Mouse (Mus musculus) adrenal gland, postnatal 25 days (tissue): ENCODE results near the gene Secisbp2. TPM values are rescaled to one million over a fixed set of nuclear protein-coding genes. Genes with fewer than 3 reads are reported as not detected.

Experiments
- DNase-seq: peaks from one replicate; pipeline ENCODE4 v3.0.0; 2021; ENCODE audit warnings: mixed read lengths
- total RNA-seq: library from RNA; stranded (reverse); gene quantifications from 2 replicates; pipeline ENCODE4 v1.2.3, GENCODE M21; 2021

Secisbp2 gene
- total RNA-seq, 1 experiment from 2014 or later: 32.4 TPM

DNA sequence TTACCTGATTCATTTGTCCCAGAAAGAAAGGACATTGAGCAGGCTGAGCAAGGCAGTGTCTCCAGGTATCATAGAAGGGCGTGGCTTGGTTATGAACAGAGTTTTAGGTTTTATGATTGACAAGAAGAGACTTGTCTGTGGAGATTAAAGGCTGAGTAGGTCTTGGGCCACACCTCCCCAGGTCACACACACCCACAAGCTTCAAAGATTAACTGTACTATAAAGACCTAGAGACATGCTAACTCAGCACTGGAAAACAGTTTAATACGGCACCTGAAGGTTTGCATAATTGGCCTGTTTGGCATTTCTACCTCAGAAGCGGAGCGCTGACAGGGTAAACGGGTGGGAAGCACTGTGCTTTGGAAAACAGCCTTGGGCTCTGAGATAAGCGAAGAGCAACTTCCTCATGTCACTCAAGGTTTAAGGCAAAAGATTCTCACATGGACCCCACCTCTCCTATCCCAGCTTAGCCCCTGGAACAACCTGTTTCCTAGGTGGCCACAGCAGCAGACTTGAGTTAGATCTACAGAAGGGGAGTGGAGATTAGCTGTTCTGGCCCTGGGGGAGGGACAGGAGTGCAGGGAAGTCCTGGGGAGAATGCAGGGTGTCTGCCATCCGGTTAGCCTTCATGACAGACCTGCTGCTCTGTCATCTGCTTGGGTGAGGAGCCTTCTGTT is 33.9 kb downstream of the Secisbp2 start:
- DNase-seq: no peak

DNA sequence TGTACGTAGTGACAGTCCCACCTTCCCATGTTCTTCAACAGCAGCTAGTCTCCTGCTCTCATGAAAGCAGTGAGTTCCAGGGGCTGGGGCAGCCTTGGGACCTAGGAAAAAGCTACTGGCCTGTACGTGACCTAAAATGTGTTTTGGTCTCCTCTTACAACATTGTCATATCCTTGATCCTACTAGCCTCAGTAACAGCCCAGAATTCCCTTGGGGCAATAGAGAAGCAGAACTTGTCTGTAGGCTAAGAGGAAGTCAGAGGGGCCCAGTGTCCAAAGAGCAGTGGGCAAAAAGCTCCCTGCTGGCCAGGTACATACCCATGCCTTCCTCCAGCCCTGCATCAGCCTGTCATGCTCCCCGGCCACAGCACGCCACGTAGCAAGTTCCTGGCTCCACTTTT is 35.5 kb downstream of the Secisbp2 start:
- DNase-seq: no peak

DNA sequence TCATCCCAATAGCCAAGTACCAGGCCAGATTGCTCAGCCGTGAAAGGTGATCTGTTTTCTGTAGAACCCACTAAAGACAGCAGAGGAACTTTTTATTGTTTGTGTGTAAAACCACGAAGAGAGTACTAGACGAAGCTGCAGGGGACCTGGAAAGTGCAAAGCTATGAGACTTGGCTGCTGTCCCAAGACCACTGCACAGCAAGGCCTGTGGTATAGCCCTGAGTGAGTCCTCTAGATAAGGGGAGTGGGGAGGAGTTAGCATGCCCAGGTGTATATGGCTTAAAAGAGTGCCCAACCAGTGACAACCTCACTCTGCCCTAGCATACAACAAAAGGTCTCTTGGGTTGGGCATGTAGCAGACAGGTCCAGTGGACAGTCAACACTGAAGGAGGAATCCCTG is 37.2 kb downstream of the Secisbp2 start:
- DNase-seq: no peak

DNA sequence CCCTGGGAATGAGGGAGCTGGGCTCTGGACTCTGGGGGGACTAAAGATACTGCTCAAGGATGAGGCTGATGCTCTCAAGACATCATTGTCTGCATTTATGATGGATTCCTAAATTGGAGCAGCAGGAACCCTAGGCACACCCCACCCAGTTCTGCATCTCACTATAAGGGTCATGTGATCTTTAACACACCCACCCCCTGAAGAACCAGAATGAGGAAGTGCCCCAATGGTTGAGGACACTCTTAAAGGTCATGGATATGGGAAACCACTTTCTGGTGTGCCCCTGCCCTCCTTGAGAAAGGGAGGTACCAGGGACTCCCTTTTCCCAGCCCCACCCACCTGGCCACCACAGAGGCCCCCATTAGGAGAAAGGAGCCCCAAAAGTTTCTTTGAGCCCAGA is 45.0 kb downstream of the Secisbp2 start:
- DNase-seq: no peak

DNA sequence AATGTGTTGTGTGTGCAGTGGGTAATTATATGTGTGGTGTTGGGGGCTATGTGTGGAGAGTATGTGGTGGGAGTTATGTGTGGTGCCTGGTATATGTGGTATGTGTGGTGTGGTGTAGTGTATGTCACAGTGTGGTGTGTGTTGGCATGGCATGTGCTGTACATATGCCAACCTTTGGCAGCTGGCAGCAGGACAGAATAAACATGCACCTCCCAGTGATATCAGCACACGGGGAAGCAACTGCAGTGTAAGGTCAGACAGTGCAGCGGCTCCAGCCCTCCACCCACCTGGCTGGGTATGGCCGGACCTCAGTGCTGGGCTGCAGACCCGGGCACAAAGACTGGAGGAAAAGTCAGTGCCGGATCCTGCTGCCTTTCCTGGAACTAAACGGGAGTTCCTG is 46.0 kb downstream of the Secisbp2 start:
- DNase-seq: no peak

DNA sequence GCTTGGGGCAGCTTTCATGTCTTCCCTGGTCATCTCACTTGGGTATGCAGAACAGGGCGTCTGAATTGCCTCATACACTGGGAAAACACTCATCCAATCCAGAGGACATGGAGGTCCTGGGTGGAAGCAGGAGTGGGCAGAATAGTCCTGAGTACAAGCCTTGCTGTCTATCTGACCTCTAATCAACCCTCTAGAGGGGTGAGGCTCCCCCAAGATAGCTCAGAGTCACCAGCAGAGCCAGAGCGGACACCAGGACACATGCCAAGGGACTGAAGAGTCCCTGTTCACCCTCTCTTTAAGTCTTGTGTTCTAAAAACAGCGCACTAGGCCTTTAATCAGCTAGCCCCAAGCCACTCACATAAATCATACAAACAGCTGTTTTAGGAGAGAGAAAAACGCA is 46.4 kb downstream of the Secisbp2 start:
- DNase-seq: no peak

DNA sequence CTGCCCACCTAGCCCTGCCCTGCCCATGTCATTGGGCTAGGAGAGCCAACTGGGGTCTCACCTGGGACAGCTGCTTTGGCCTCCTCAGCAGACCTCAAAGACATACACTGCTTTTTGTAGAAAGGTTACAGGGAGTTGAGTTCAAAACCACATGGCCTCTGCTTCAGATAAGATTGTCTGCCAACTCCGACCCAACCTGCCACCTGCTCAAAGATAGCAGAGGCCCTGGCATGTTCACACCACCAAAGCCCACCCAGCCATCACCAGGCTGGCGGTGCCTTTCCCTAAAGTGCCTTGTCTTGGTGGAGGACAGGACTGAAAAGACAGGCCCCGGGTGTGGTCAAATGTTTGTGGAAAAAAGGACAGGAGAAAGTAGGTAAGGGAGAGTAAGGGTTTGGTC is 46.8 kb downstream of the Secisbp2 start:
- no peak for DNase-seq

DNA sequence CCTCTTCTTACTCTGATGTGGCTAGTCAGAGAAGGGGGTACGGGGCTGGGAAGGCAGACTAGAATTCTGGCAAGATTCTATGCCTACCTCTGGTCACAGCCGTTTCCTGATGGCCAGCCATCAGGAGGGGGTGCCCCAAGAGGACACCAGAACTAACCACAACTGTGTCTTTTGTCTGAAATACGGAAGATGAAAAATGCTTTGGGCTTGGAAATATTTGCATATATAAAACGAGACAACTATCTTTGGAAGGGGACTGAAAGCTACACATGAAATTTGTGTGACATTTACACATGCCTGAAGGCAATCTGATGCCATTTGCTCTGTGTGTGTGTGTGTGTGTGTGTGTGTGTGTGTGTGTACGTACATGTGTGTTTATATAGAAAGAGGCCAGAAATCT is 52.4 kb downstream of the Secisbp2 start:
- no peak for DNase-seq

DNA sequence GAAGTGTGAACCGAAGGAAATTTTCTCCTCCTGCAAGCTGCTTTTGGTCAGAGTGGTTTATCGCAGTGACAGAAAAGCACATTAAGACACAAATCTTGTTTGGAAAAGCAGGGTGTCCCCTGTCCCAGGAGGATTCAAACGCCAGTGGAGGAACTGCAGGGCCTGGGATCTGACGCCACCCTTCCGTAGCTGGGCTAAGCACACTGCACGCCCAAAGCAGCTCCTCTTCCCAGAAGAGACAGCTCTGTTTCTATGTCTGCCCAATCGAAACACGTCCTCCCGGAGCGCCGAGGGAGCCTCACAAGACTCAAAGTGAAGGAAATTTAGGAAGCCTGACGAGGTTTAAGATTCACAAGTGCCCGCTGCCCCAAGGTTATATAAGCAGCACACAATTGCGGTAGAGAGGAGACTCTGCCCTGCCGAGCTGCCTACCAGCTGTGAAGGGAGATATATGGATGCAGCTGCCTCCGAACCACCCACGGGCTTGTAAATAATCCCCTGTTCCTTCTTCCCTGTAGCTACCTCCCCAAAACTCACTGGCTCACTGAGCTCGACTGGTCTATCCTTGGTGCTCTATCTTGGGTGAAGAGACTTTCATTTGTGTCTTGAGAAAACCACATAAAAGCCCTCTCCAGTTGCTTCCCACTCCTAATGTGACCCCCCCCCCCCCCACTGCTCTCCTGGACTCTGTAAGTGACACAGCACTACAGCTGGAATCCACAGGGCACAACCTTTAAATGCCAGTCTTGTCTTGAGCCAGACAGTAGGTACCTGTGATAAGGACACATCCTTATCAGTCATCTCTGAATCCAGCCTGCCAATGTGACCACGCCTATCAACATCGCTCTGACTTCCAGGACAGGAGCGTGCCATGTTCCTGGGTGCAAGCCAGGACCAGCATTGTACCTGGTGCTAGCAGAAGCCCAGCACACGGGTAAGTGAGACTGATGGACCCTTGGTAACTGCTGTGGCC is 54.7 kb downstream of the Secisbp2 start:
- no peak for DNase-seq

DNA sequence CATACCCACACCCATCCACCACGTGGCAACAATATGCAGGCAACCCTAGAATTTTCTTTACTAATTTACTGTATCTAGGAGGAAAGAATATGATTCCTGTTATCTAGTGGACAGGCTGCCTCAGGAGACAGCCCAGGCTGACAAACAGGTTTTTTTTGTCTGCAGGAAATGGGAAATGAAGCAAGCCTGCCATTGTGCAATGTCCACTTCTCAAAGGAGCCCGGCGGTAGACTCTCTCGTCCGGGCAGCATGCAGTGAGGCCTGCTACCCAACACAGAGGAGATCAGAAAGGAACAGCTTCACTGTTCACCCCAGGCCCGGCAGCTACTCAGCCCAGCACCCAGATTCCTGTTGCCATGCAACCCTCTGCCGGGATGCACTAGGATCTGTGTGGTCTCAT is 59.2 kb downstream of the Secisbp2 start:
- DNase-seq: no peak

DNA sequence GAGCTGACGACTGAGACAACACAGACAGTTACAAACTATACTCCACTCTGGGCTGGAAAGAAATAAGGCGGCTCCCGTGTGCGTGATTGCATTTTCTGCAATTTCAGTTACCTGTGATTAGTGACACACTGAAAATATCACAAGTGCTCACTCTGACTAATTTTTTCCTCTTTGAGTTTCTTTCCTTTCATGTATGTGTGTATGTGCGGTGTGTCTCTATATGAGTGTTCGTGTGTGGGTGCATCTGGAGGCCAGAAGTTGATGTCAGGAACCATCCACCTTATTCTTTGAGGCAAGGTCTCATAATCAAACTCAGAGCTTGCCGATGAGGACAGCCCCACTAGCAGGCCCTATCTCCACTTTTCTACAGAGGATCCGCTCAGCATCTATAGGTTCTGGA is 60.5 kb downstream of the Secisbp2 start:
- DNase-seq: no peak

DNA sequence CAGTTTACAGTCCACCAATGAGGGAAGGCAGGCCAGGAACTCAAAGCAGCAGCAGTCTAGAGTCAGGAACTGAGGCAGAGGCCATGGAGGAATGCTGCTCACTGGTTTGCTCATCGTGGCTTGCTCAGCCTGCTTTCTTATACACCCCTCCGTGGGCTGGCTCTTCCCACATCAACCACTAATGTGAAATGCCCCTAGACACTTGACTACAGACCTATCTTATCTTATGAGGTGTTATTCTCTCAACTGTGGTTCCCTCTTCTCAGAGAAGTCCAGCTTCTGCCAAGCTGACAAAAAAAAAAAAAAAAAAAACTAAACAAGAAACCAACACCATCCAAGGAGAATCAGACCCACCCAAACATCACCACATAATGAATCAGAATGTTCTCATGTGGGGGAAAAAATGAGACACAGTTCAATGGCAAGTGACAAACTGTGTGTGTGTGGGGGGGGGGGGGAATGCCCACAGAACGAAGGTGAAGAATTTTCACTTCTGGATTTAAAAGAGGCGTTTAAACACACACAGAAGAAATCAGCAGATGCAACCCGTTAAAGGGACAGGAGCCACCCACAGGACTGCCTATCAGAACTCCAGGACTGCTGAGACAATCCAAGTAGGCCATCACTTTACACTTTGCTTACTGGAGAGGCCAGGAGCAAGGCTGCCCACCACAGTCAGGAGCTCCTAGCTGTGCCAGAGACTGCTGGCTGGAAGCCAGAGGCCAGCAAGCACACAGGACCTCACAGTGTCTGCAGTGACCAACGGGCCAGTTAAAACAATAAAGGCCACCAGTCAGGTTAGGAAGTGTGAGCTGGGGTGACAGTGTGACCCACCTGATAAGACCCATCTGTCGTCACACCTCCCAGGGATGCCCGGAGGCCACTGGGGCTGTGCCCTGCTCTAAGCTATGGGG is 65.1 kb downstream of the Secisbp2 start:
- DNase-seq: peak; percentile 51

DNA sequence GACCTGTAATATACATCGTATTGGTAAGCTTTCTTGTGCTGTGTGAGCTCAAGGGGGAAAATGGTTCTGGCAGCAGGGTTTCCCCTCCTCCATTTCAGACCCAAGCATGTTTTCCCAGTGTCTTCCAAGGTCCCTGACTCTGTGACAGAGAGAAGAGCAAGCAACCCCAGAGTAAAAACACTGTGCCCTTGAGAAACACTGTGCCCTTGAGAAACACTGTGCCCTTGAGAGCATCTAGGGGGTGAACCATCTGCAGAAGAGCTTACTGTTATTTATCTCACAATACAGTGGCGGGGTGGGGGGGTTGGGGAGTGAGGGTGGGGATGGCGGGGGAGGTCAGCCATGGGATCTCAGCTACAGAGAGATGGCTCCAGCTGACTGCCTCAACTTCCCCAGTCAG is 67.8 kb downstream of the Secisbp2 start:
- no peak for DNase-seq

DNA sequence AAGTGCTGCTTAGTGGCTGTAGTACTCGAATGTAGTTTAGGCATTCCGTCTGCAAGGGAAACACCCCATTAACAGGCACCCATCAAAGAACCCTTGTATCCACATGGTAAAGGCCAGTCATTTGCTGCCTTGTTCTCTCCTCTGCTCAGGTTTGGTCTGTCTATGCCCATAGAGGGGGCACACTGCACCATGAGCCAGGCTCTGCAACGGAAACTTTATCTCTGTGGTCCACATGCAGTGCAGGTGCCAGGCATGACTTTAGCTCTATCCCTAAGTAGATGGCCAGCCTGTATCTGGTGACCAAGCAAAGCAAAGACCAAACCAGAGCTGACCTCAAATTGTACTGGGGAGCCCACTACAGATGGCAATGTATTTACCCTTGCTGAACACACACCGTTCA is 69.1 kb downstream of the Secisbp2 start:
- no peak for DNase-seq

DNA sequence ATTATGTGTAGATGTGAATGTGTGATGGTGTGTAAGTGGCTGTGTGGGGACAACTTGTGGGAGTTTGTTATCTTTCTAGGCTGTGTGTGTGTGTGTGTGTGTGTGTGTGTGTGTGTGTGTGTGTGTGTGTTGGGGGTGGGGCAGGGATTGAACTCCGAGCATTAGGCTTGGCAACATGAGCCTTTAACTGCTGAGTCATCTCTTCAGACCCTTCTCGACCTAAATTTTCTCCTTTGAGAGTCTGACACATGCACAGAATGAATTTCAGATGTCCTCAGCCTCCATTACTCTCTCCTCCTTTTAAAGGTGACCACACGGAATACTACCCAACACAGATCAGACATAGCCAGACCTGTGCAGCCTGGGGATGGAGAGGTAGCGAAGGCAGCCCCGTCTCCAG is 71.6 kb downstream of the Secisbp2 start:
- no peak for DNase-seq

DNA sequence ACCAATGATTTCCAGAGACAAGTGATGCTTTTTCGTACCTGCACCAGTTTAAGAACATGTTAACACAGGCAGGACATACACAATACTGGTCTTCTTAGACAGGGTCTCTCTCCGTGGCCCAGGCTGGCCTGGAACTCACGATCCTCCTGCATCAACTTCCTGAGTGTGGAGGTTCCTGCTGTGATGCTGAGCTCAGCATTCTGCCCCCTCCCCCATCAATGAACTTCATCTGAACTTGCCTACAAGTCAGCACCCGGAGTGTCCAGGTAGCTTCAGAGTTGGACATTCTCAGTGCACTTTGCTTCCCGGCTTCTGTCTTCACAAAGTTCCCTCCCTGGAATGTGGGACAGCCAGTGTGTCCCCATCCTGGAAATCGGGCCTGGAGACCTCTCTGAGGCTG is 73.1 kb downstream of the Secisbp2 start:
- no peak for DNase-seq

DNA sequence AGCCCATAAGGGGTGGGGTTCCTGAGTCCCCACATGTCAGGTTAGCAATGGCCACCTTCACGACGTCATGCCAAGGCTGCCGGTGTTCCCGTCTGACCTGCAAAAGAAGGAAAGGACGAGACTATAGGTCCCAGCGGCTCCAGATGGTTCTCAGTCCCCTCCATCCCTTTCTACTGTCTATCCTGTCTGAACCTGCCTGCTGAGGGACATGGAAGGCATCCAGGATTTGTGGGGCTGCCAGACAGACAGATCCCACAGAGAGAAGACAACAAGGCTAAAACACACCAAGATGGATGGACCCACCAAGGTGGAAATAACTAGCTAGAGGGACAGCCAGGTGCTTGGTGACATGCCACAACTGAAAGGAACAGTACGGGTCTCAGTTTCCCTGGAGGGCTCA is 73.9 kb downstream of the Secisbp2 start:
- DNase-seq: no peak

DNA sequence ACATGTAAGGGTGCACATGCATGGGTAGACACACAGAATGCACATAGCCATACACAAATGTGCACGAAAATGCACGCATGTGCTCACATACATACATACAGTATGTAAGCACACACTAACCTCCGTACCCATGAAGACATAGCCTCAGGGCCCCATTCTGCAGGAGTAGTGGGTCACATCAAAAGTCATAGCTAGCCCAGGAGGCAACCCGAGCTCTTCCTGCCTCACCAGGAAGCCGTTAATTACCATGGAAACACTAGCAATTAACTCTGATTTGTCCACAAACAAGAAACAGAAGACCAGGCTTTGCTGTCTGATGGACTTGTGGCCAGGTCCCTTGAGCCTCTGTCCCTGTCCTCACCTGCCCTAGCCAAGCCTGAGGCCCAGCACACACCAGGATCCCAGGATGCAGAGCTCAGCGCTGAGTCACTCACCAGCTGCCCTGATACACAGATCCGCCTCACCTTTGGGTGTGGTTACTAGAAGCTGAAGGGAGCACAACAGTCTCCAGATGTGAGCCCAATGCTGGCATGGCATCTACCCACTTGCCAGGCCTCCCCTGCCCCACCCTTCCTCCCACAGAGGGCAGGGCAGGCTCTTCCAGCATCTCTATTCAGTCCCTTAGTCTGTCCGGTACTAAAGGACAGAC is 74.6 kb downstream of the Secisbp2 start:
- DNase-seq: no peak

DNA sequence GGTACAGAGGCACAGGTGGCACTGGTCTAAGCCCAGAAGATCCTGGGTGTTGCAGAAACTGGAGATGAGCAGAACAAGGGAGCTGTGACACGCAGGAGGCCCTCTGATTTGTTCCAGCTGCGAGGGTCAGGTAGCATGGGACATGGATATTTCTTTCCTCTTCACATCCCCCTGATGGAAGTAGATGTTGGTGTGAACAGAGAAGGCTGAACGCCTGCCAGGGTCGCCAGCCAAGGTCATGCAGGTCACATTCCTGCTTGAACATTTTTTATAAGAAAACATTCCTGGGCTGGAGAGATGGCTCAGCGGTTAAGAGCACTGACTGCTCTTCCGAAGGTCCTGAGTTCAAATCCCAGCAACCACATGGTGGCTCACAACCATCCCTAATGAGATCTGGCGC is 75.9 kb downstream of the Secisbp2 start:
- no peak for DNase-seq

DNA sequence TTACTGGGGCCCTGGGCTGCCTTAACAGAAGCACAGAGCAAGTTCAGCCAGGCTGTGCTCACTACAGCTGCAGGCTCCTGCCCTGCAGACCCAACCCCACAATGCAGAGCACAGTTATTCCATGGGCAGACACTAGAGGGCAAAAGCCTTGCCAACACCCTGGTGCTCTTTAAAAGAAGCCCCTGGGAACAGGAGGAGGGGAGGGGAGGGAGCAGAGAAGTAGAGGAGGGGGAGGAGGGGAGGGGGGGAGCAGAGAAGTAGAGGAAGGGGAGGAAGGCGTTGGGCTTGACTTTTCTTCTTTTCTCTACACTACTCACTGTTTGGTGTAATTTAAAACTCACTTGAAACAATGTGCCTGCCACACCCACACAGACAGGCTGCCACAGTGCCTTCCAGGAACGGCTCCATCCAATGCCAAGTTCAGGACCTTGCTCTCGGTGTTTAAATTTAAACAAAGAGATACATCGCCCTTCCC is 78.4 kb downstream of the Secisbp2 start:
- DNase-seq: no peak

DNA sequence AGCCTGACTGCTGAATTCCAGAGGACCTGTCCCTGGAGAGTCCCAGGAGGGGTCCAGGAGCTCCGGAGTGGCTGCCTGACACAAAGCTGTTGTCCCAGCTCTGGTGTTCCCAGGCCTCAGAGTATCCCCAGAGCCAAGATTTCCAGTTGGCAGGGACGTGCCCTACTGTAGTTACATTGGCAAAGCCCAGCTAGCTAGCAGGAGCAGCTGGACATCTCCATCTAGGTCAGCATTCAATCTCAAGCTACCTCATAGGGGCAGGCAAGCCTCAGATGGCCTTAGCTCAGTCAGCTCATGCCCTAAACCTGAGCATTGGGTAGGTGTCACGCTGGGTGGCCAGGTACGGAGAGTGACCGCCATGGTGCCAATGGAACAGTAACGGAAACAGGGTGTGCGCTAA is 80.0 kb downstream of the Secisbp2 start:
- DNase-seq: no peak

DNA sequence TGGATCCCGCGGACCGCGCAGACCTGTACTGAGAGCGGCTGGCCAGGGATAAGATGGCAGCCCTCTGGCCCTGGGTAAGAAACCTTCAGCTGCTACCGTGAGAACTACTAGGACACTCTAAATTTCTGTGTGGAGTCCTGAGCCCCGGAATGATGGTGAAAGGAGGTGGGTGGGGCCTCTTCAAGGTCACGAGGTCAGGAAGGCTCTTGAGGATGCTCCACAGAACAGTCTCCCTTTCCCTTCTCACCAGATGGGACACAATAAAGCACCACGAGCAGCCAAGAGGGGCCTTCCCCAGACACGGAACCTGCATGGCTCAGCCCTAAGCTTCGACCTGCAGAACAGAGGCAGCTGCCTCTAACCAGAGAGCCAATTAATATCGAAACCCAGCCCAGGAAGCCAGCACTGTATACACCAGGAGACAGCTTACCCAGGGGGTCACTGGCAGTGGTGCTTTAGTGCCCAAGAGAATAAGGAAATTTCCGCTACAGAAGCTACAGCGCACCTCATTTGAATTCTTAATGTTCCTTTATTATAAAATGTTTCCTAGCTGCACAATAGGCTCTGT is 80.7 kb downstream of the Secisbp2 start:
- DNase-seq: no peak
